Mouse (Mus musculus): Measurements from ENCODE around the gene Khsrp. TPM values are rescaled to one million over a fixed set of nuclear protein-coding genes. Genes with fewer than 3 reads are reported as not detected.

Gene Khsrp
- polyA plus RNA-seq, 1 experiment from 2014 or later, result 16.6 TPM

GRCm38 (mm10) chr17:56979524-56979923, 51.8 kb downstream of the Khsrp start:
- no peak overlapping the region for H3K4me3 ChIP-seq (ENCODE audit: low read depth, low read length)
- no peak for ATAC-seq

GRCm38 (mm10) chr17:56976531-56977390, 54.6 kb downstream of the Khsrp start:
- no peak for ATAC-seq

More at GRCm38 (mm10) chr17:56979524-56979923, 51.8 kb downstream of the Khsrp start:
- Histone ChIP-seq H3K27me3 (ENCODE audit: insufficient read depth, low read length) (no peaks in the 10 kb centered on the region), H3K4me1 (ENCODE audit: insufficient read depth) (no peaks in the 10 kb centered on the region), H3K27ac (ENCODE audit: low read depth) (no peak overlapping the region), H3K9ac (replicated peaks) (no peak overlapping the region), H3K36me3 (replicated peaks; ENCODE audit: insufficient read depth, low read length) (no peaks in the 10 kb centered on the region), H3K9me3 (ENCODE audit: low read length) (no peaks in the 10 kb centered on the region), H3K4me2 (ENCODE audit: low read depth, low read length) (no peak overlapping the region)
- no peak for DNase-seq
- whole genome bisulfite sequencing (ENCODE audit: insufficient replicate concordance), result 47% methylated on average over 6 of the region's 8 CpGs
- no peak for TF ChIP-seq EP300 (IDR thresholded peaks at IDR 0.05; ENCODE audit: low read depth)
- TF ChIP-seq CTCF (IDR thresholded peaks at IDR 0.05; ENCODE audit: low read depth), result no peak

GRCm38 (mm10) chr17:56975391-56975790, 55.9 kb downstream of the Khsrp start:
- Histone ChIP-seq H3K9me3 (ENCODE audit: low read length) (no peaks in the 10 kb centered on the region), H3K4me2 (ENCODE audit: low read depth, low read length) (no peak overlapping the region), H3K4me3 (ENCODE audit: low read depth, low read length) (no peak overlapping the region), H3K36me3 (replicated peaks; ENCODE audit: insufficient read depth, low read length) (no peaks in the 10 kb centered on the region), H3K4me1 (ENCODE audit: insufficient read depth) (no peaks in the 10 kb centered on the region), H3K27ac (ENCODE audit: low read depth) (no peak overlapping the region), H3K27me3 (ENCODE audit: insufficient read depth, low read length) (no peaks in the 10 kb centered on the region), H3K9ac (replicated peaks) (no peak overlapping the region)
- WGBS (ENCODE audit: insufficient replicate concordance), result 70% methylated on average over 3 of the region's 3 CpGs
- no peak for TF ChIP-seq CTCF (IDR thresholded peaks at IDR 0.05; ENCODE audit: low read depth)
- TF ChIP-seq EP300 (IDR thresholded peaks at IDR 0.05; ENCODE audit: low read depth), result no peak
- no peak for DNase-seq
- no peak for ATAC-seq

More at GRCm38 (mm10) chr17:56976531-56977390, 54.6 kb downstream of the Khsrp start:
- Histone ChIP-seq H3K36me3 (replicated peaks; ENCODE audit: insufficient read depth, low read length) (no peaks in the 10 kb centered on the region), H3K9ac (replicated peaks) (no peak overlapping the region), H3K4me3 (ENCODE audit: low read depth, low read length) (no peak overlapping the region), H3K27me3 (ENCODE audit: insufficient read depth, low read length) (no peaks in the 10 kb centered on the region), H3K4me1 (ENCODE audit: insufficient read depth) (no peaks in the 10 kb centered on the region), H3K9me3 (ENCODE audit: low read length) (no peaks in the 10 kb centered on the region), H3K27ac (ENCODE audit: low read depth) (no peak overlapping the region), H3K4me2 (ENCODE audit: low read depth, low read length) (no peak overlapping the region)
- no peak for DNase-seq
- TF ChIP-seq EP300 (IDR thresholded peaks at IDR 0.05; ENCODE audit: low read depth) (no peak), CTCF (IDR thresholded peaks at IDR 0.05; ENCODE audit: low read depth) (no peak)
- 69% methylated on average over 8 of the region's 8 CpGs for WGBS (ENCODE audit: insufficient replicate concordance)

- Histone ChIP-seq H3K27ac (ENCODE audit: low read depth) (no peak overlapping the region), H3K4me2 (ENCODE audit: low read depth, low read length) (no peak overlapping the region), H3K27me3 (ENCODE audit: insufficient read depth, low read length) (0 out of 2 replicates have a peak, but pooled peaks cover under 1% of the 10 kb centered on the region), H3K9me3 (ENCODE audit: low read length) (no peaks in the 10 kb centered on the region), H3K4me3 (ENCODE audit: low read depth, low read length) (no peak overlapping the region), H3K36me3 (replicated peaks; ENCODE audit: insufficient read depth, low read length) (no peaks in the 10 kb centered on the region), H3K9ac (replicated peaks) (no peak overlapping the region), H3K4me1 (ENCODE audit: insufficient read depth) (no peaks in the 10 kb centered on the region)
- TF ChIP-seq CTCF (IDR thresholded peaks at IDR 0.05; ENCODE audit: low read depth), result no peak
- no peak for TF ChIP-seq EP300 (IDR thresholded peaks at IDR 0.05; ENCODE audit: low read depth)
- ATAC-seq, result no peak
- whole genome bisulfite sequencing (ENCODE audit: insufficient replicate concordance), result 75% methylated on average over 5 of the region's 5 CpGs
- no peak for DNase-seq
Measured at GRCm38 (mm10) chr17:56974708-56975240, 56.5 kb downstream of the Khsrp start.

GRCm38 (mm10) chr17:56973956-56974707, 57.2 kb downstream of the Khsrp start:
- H3K9ac ChIP-seq (replicated peaks), result no peak overlapping the region
- H3K36me3 ChIP-seq (replicated peaks; ENCODE audit: insufficient read depth, low read length), result no peaks in the 10 kb centered on the region
- H3K4me1 ChIP-seq (ENCODE audit: insufficient read depth), result no peaks in the 10 kb centered on the region
- no peak for DNase-seq
- no peak for ATAC-seq
- 0 out of 2 replicates have a peak, but pooled peaks cover 3% of the 10 kb centered on the region for H3K27me3 ChIP-seq (ENCODE audit: insufficient read depth, low read length)
- no peak for TF ChIP-seq CTCF (IDR thresholded peaks at IDR 0.05; ENCODE audit: low read depth)
- H3K27ac ChIP-seq (ENCODE audit: low read depth), result no peak overlapping the region
- no peak overlapping the region for H3K4me3 ChIP-seq (ENCODE audit: low read depth, low read length)
- no peaks in the 10 kb centered on the region for H3K9me3 ChIP-seq (ENCODE audit: low read length)
- H3K4me2 ChIP-seq (ENCODE audit: low read depth, low read length), result no peak overlapping the region
- 68% methylated on average over 11 of the region's 14 CpGs for WGBS (ENCODE audit: insufficient replicate concordance)

Other genes with a start within 250 kb of the Khsrp start
- 3.1 and 3.6 TPM in 2 replicates for gene Rfx2, start 200.5 kb downstream of the Khsrp start, polyA plus RNA-seq (2015; fragmentation: Nextera tagmentation; extraction: Ambion mirVana)
- gene Acsbg2, start 157.1 kb downstream of the Khsrp start, polyA plus RNA-seq (2015; fragmentation: Nextera tagmentation; extraction: Ambion mirVana), result not detected in 2 replicates
- 0.04 TPM in 1 of 2 replicates, not detected in the other for gene 1700061G19Rik, start 156.0 kb downstream of the Khsrp start, polyA plus RNA-seq (2015; fragmentation: Nextera tagmentation; extraction: Ambion mirVana)
- gene Mllt1, start 96.1 kb downstream of the Khsrp start, polyA plus RNA-seq (2015; fragmentation: Nextera tagmentation; extraction: Ambion mirVana), result 4.6 and 4.8 TPM in 2 replicates
- gene Acer1, start 49.4 kb downstream of the Khsrp start, polyA plus RNA-seq (2015; fragmentation: Nextera tagmentation; extraction: Ambion mirVana), result not detected in 2 replicates
- 68.2 and 71.3 TPM in 2 replicates for gene Clpp, start 41.2 kb downstream of the Khsrp start, polyA plus RNA-seq (2015; fragmentation: Nextera tagmentation; extraction: Ambion mirVana)
- 22.9 and 23.9 TPM in 2 replicates for gene Alkbh7, start 34.2 kb downstream of the Khsrp start, polyA plus RNA-seq (2015; fragmentation: Nextera tagmentation; extraction: Ambion mirVana)
- gene Pspn, start 31.5 kb downstream of the Khsrp start, polyA plus RNA-seq (2015; fragmentation: Nextera tagmentation; extraction: Ambion mirVana), result not detected in 2 replicates
- 26.7 and 31.3 TPM in 2 replicates for gene Gtf2f1, start 20.2 kb downstream of the Khsrp start, polyA plus RNA-seq (2015; fragmentation: Nextera tagmentation; extraction: Ambion mirVana)
- 0.09 and 0.18 TPM in 2 replicates for gene Gm17949, start 20.1 kb downstream of the Khsrp start, polyA plus RNA-seq (2015; fragmentation: Nextera tagmentation; extraction: Ambion mirVana)
- gene Slc25a41, start 10.1 kb upstream of the Khsrp start, polyA plus RNA-seq (2015; fragmentation: Nextera tagmentation; extraction: Ambion mirVana), result not detected in 2 replicates
- 33.0 and 39.9 TPM in 2 replicates for gene Crb3, start 27.6 kb upstream of the Khsrp start, polyA plus RNA-seq (2015; fragmentation: Nextera tagmentation; extraction: Ambion mirVana)
- gene Slc25a23, start 28.3 kb upstream of the Khsrp start, polyA plus RNA-seq (2015; fragmentation: Nextera tagmentation; extraction: Ambion mirVana), result 12.7 and 12.8 TPM in 2 replicates
- 3.5 and 4.9 TPM in 2 replicates for gene Dennd1c, start 47.0 kb upstream of the Khsrp start, polyA plus RNA-seq (2015; fragmentation: Nextera tagmentation; extraction: Ambion mirVana)
- 0.23 and 0.30 TPM in 2 replicates for gene Tubb4a, start 56.3 kb upstream of the Khsrp start, polyA plus RNA-seq (2015; fragmentation: Nextera tagmentation; extraction: Ambion mirVana)
- 0.21 and 0.56 TPM in 2 replicates for gene Tnfsf9, start 73.8 kb upstream of the Khsrp start, polyA plus RNA-seq (2015; fragmentation: Nextera tagmentation; extraction: Ambion mirVana)
- not detected in 2 replicates for gene Cd70, start 118.3 kb upstream of the Khsrp start, polyA plus RNA-seq (2015; fragmentation: Nextera tagmentation; extraction: Ambion mirVana)
- 1.7 and 1.9 TPM in 2 replicates for gene Tnfsf14, start 162.7 kb upstream of the Khsrp start, polyA plus RNA-seq (2015; fragmentation: Nextera tagmentation; extraction: Ambion mirVana)
- gene C3, start 196.6 kb upstream of the Khsrp start, polyA plus RNA-seq (2015; fragmentation: Nextera tagmentation; extraction: Ambion mirVana), result 1,136 and 1,364 TPM in 2 replicates
- 9.0 and 9.2 TPM in 2 replicates for gene Gpr108, start 216.9 kb upstream of the Khsrp start, polyA plus RNA-seq (2015; fragmentation: Nextera tagmentation; extraction: Ambion mirVana)
- 9.3 TPM in 2 replicates for gene Trip10, start 217.9 kb upstream of the Khsrp start, polyA plus RNA-seq (2015; fragmentation: Nextera tagmentation; extraction: Ambion mirVana)
- 13.1 and 14.1 TPM in 2 replicates for gene Vav1, start 247.6 kb upstream of the Khsrp start, polyA plus RNA-seq (2015; fragmentation: Nextera tagmentation; extraction: Ambion mirVana)

All from liver, postnatal 0 days (tissue).